Mouse (Mus musculus): ENCODE results near the gene Fam81a.

The Fam81a gene

GRCm38 (mm10) chr9:70108151-70108550 lies 34.2 kb downstream of the Fam81a start:
- DNase-seq, result no peak

- no peak for DNase-seq
Observed at GRCm38 (mm10) chr9:70105573-70105972, 36.8 kb downstream of the Fam81a start.

GRCm38 (mm10) chr9:70103106-70103505 lies 39.3 kb downstream of the Fam81a start:
- no peak for DNase-seq

GRCm38 (mm10) chr9:70097542-70097941 lies 44.8 kb downstream of the Fam81a start:
- no peak for DNase-seq

GRCm38 (mm10) chr9:70095016-70095415 lies 47.3 kb downstream of the Fam81a start:
- no peak for DNase-seq

- no peak for DNase-seq
Observed at GRCm38 (mm10) chr9:70090541-70090940, 51.8 kb downstream of the Fam81a start.

- DNase-seq, result no peak
Observed at GRCm38 (mm10) chr9:70088786-70089096, 53.6 kb downstream of the Fam81a start.

GRCm38 (mm10) chr9:70088041-70088785 lies 54.1 kb downstream of the Fam81a start:
- no peak for DNase-seq

- no peak for DNase-seq
Observed at GRCm38 (mm10) chr9:70087379-70087778, 55.0 kb downstream of the Fam81a start.

- no peak for DNase-seq
Observed at GRCm38 (mm10) chr9:70086091-70086490, 56.3 kb downstream of the Fam81a start.

- no peak for DNase-seq
Observed at GRCm38 (mm10) chr9:70084107-70084506, 58.3 kb downstream of the Fam81a start.

- no peak for DNase-seq
Observed at GRCm38 (mm10) chr9:70082357-70083204, 59.8 kb downstream of the Fam81a start.

- no peak for DNase-seq
Observed at GRCm38 (mm10) chr9:70081767-70082166, 60.6 kb downstream of the Fam81a start.

- DNase-seq, result no peak
Observed at GRCm38 (mm10) chr9:70080976-70081375, 61.4 kb downstream of the Fam81a start.

GRCm38 (mm10) chr9:70080027-70080800 lies 62.1 kb downstream of the Fam81a start:
- DNase-seq, result peak; percentile 63 to 84

- no peak for DNase-seq
Observed at GRCm38 (mm10) chr9:70078034-70078433, 64.3 kb downstream of the Fam81a start.

GRCm38 (mm10) chr9:70077170-70077569 lies 65.2 kb downstream of the Fam81a start:
- DNase-seq, result no peak

GRCm38 (mm10) chr9:70072387-70072786 lies 70.0 kb downstream of the Fam81a start:
- peak; percentile 34 to 60 for DNase-seq

- DNase-seq, result no peak
Observed at GRCm38 (mm10) chr9:70069961-70070435, 72.4 kb downstream of the Fam81a start.

- DNase-seq, result no peak
Observed at GRCm38 (mm10) chr9:70067497-70067896, 74.9 kb downstream of the Fam81a start.

- DNase-seq, result no peak
Observed at GRCm38 (mm10) chr9:70062012-70062411, 80.3 kb downstream of the Fam81a start.

GRCm38 (mm10) chr9:70053411-70053810 lies 88.9 kb downstream of the Fam81a start:
- DNase-seq, result no peak

GRCm38 (mm10) chr9:70052730-70053129 lies 89.6 kb downstream of the Fam81a start:
- DNase-seq, result no peak
